Mouse (Mus musculus) brown adipose tissue, adult 24 weeks (tissue): ENCODE data around the gene Sec24c. TPM values are rescaled to one million over a fixed set of nuclear protein-coding genes. Genes with fewer than 3 reads are reported as not detected.

Source experiments
- H3K27ac ChIP-seq: fragments of 200-500 bp; replicated peaks from 2 replicates; pipeline ENCODE4 v1.5.1; 2012; ENCODE audit warnings: low read depth, mild to moderate bottlenecking, low read length
- H3K4me1 ChIP-seq: fragments of 200-500 bp; 2 replicates; pipeline ENCODE4 v1.6.1; 2012; ENCODE audit warnings: low read length, mixed read lengths; ENCODE audit not compliant: control insufficient read depth, insufficient read depth, insufficient read length
- H3K4me3 ChIP-seq: fragments of 200-500 bp; 2 replicates; pipeline ENCODE4 v1.5.1; 2012; ENCODE audit warnings: low read depth, mild to moderate bottlenecking, low read length, moderate library complexity; ENCODE audit not compliant: insufficient read depth
- polyA plus RNA-seq: library from polyadenylated mRNA; stranded (reverse); fragments of >200 nt; gene quantifications from 2 replicates; pipeline ENCODE4 v1.2.4, GENCODE M21; 2012; ENCODE audit not compliant: missing spikeins, insufficient read depth, insufficient read length

Sec24c gene
- polyA plus RNA-seq, 1 experiment: 27.2 TPM

GRCm38 (mm10) chr14:20651722-20652256 is 22.3 kb upstream of the Sec24c start:
- Histone ChIP-seq H3K27ac (no peak overlapping the region), H3K4me3 (no peak overlapping the region), H3K4me1 (peaks cover 2% of the 10 kb centered on the region)

GRCm38 (mm10) chr14:20654690-20655421 is 19.3 kb upstream of the Sec24c start:
- Histone ChIP-seq H3K4me3 (no peak overlapping the region), H3K27ac (no peak overlapping the region)

GRCm38 (mm10) chr14:20655731-20656130 is 18.4 kb upstream of the Sec24c start:
- no peak overlapping the region for H3K27ac ChIP-seq
- H3K4me3 ChIP-seq: no peak overlapping the region
- H3K4me1 ChIP-seq: peaks cover 2% of the 10 kb centered on the region

More at GRCm38 (mm10) chr14:20654690-20655421, 19.3 kb upstream of the Sec24c start:
- peaks cover 2% of the 10 kb centered on the region for H3K4me1 ChIP-seq

GRCm38 (mm10) chr14:20656361-20656760 is 17.7 kb upstream of the Sec24c start, which contains the start of gene Myoz1:
TSS of gene Myoz1 (minus strand) at chr14:20656540.
- H3K27ac ChIP-seq: no peak within 1 kb of the TSS
- no peak within 1 kb of the TSS for H3K4me3 ChIP-seq
- peaks cover 2% of the 10 kb centered on the region for H3K4me1 ChIP-seq

- Histone ChIP-seq H3K27ac (no peak overlapping the region), H3K4me3 (no peak overlapping the region), H3K4me1 (peaks cover 2% of the 10 kb centered on the region)
These were observed 15.8 kb upstream of the Sec24c start for GRCm38 (mm10) chr14:20658326-20658725.

GRCm38 (mm10) chr14:20658902-20659301 is 15.2 kb upstream of the Sec24c start:
- Histone ChIP-seq H3K4me1 (peaks cover 2% of the 10 kb centered on the region), H3K27ac (no peak overlapping the region), H3K4me3 (no peak overlapping the region)

GRCm38 (mm10) chr14:20659687-20660086 is 14.4 kb upstream of the Sec24c start:
- no peak overlapping the region for H3K4me3 ChIP-seq
- H3K27ac ChIP-seq: no peak overlapping the region
- peaks cover 2% of the 10 kb centered on the region for H3K4me1 ChIP-seq

- Histone ChIP-seq H3K27ac (no peak overlapping the region), H3K4me3 (peak overlapping the region; percentile 74), H3K4me1 (no peaks in the 10 kb centered on the region; the same call in 1 of the 2 replicates)
These were observed 13.1 kb upstream of the Sec24c start for GRCm38 (mm10) chr14:20660827-20661660.

GRCm38 (mm10) chr14:20661661-20662331 is 12.3 kb upstream of the Sec24c start:
- Histone ChIP-seq H3K4me3 (peak overlapping the region; percentile 74), H3K27ac (no peak overlapping the region), H3K4me1 (no peaks in the 10 kb centered on the region; the same call in 1 of the 2 replicates)

- H3K27ac ChIP-seq: no peak overlapping the region
- no peak overlapping the region for H3K4me3 ChIP-seq
- H3K4me1 ChIP-seq: no peaks in the 10 kb centered on the region; the same call in 1 of the 2 replicates
These were observed 11.4 kb upstream of the Sec24c start for GRCm38 (mm10) chr14:20662740-20663139.

- Histone ChIP-seq H3K27ac (no peak overlapping the region), H3K4me1 (no peaks in the 10 kb centered on the region; the same call in 1 of the 2 replicates), H3K4me3 (no peak overlapping the region)
These were observed 10.5 kb upstream of the Sec24c start for GRCm38 (mm10) chr14:20663601-20664000.

- Histone ChIP-seq H3K4me3 (no peak overlapping the region), H3K27ac (no peak overlapping the region), H3K4me1 (no peaks in the 10 kb centered on the region; the same call in 1 of the 2 replicates)
These were observed 9.7 kb upstream of the Sec24c start for GRCm38 (mm10) chr14:20664436-20664835.

- Histone ChIP-seq H3K4me3 (no peak overlapping the region), H3K4me1 (no peaks in the 10 kb centered on the region), H3K27ac (no peak overlapping the region)
These were observed 6.6 kb upstream of the Sec24c start for GRCm38 (mm10) chr14:20667469-20667868.

- Histone ChIP-seq H3K4me3 (no peak within 1 kb of the TSS; the same call in 1 of the 2 replicates), H3K4me1 (no peaks in the 10 kb centered on the region), H3K27ac (no peak within 1 kb of the TSS)
These were observed 5.8 kb upstream of the Sec24c start, which contains the start of gene Synpo2l for GRCm38 (mm10) chr14:20668154-20668810. TSS of gene Synpo2l (minus strand) at chr14:20668354.
